Mouse (Mus musculus) erythroblast, adult 5-6 weeks (primary cell): ENCODE measurements around the gene Rhpn2. TPM values are rescaled to one million over a fixed set of nuclear protein-coding genes. Genes with fewer than 3 reads are reported as not detected.

Experiments used
- ATAC-seq: replicated peaks from 2 replicates; pipeline ENCODE4 v1.8.0; 2016; ENCODE audit warnings: moderate number of reproducible peaks, mild to moderate bottlenecking, moderate TSS enrichment, inconsistent platforms; ENCODE audit not compliant: poor library complexity, low FRiP score, severe bottlenecking
- total RNA-seq, 2 experiments: library from RNA; stranded (forward) in 1 of 2; stranded (reverse) in 1 of 2; fragments of 150-400 nt in 1 of 2; fragments of 200-764, 138-1000 nt in 1 of 2; gene quantifications; 2 replicates each; pipeline versions ENCODE4 v1.2.3 to v1.2.4; 2015 to 2017; ENCODE audit warnings: low replicate concordance in 2 of 2

Gene Rhpn2
- total RNA-seq, 2 experiments from 2014 or later, result not detected

GRCm38 (mm10) chr7:35344785-35345330, 10.9 kb downstream of the Rhpn2 start:
- ATAC-seq, result no peak

GRCm38 (mm10) chr7:35347918-35348700, 14.1 kb downstream of the Rhpn2 start:
- no peak for ATAC-seq

- no peak for ATAC-seq
These were observed 15.1 kb downstream of the Rhpn2 start for GRCm38 (mm10) chr7:35349022-35349421.

GRCm38 (mm10) chr7:35349886-35350684, 16.1 kb downstream of the Rhpn2 start:
- ATAC-seq, result no peak

- ATAC-seq, result no peak
These were observed 17.2 kb downstream of the Rhpn2 start for GRCm38 (mm10) chr7:35351155-35351554.

- ATAC-seq, result no peak
These were observed 19.3 kb downstream of the Rhpn2 start for GRCm38 (mm10) chr7:35353306-35353705.

- 0 out of 2 replicates have a peak, but pooled peaks have one; percentile 39 for ATAC-seq
These were observed 21.4 kb downstream of the Rhpn2 start for GRCm38 (mm10) chr7:35355303-35355872.

GRCm38 (mm10) chr7:35357621-35358020, 23.7 kb downstream of the Rhpn2 start:
- no peak for ATAC-seq

GRCm38 (mm10) chr7:35362253-35362652, 28.3 kb downstream of the Rhpn2 start:
- ATAC-seq, result no peak

- no peak for ATAC-seq
These were observed 28.9 kb downstream of the Rhpn2 start for GRCm38 (mm10) chr7:35362868-35363267.

GRCm38 (mm10) chr7:35365161-35365910, 31.4 kb downstream of the Rhpn2 start:
- ATAC-seq, result no peak

- ATAC-seq, result no peak
These were observed 37.1 kb downstream of the Rhpn2 start for GRCm38 (mm10) chr7:35371096-35371495.

- ATAC-seq, result no peak
These were observed 38.6 kb downstream of the Rhpn2 start for GRCm38 (mm10) chr7:35372483-35373017.

- ATAC-seq, result no peak
These were observed 39.4 kb downstream of the Rhpn2 start for GRCm38 (mm10) chr7:35373146-35373989.

GRCm38 (mm10) chr7:35374265-35374664, 40.3 kb downstream of the Rhpn2 start:
- no peak for ATAC-seq

GRCm38 (mm10) chr7:35376623-35377022, 42.7 kb downstream of the Rhpn2 start:
- ATAC-seq, result no peak

GRCm38 (mm10) chr7:35379492-35380119, 45.6 kb downstream of the Rhpn2 start:
- ATAC-seq, result no peak

- ATAC-seq, result no peak
These were observed 46.4 kb downstream of the Rhpn2 start for GRCm38 (mm10) chr7:35380351-35380750.
